Mouse (Mus musculus) left cerebral cortex, adult 9 months (tissue): ENCODE data around the gene Cort.
"Not testable (repeated sequence)": the region's sequence is repeated elsewhere in the genome, so short reads cannot be mapped to it uniquely, and the experiment has no call there.

Experiments
- DNase-seq, 2 experiments: peaks; one replicate each; pipeline ENCODE4 v3.0.0; 2022; ENCODE audit warnings: low spot score in 2 of 2

Gene Cort

DNA sequence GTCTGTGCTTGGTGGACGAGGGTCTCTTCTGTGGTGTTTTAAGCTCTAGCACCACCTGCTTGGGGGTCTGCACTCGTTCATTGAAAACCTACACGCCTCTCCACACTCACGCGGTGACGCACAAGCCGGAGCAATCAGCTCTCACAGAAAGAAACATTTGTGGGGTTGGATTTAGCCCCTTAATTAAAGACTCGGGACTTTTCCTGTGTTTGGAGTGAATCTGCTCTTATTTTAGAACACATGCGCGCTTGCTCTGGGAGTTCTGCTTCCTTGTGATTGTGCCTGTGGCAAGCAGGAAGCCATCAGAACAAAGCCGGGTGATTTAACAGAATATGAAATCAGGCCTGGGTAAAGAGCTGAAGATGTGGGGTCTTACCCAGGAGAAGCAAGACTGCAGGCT, at the start of gene Cort:
TSS of gene Cort (minus strand) at position 101 of the 400 bp plus-strand sequence.
- no peak for DNase-seq

GRCm38 (mm10) chr4:149173661-149174060, 47.1 kb upstream of the Cort start:
- DNase-seq = no peak

GRCm38 (mm10) chr4:149172666-149173065, 46.1 kb upstream of the Cort start:
- DNase-seq = no peak

DNA sequence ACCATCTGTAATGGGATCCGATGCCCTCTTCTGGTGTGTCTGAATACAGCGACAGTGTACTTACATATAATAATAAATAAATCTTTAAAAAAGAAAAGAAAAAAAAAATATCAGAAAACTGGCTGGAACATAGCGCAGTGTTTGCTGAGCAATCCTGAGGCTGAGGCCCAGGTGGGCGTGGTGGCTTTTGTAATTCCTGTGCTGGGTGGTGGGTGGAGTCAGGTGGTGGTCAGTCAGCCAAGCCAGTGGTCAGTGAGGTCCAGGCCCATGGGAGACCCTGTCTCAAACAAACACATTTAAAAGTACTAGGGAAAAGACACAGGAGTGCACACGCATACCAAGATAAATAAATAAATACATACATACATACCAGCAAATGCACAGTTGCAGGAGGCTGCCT, 45.5 kb upstream of the Cort start:
- DNase-seq = no peak

DNA sequence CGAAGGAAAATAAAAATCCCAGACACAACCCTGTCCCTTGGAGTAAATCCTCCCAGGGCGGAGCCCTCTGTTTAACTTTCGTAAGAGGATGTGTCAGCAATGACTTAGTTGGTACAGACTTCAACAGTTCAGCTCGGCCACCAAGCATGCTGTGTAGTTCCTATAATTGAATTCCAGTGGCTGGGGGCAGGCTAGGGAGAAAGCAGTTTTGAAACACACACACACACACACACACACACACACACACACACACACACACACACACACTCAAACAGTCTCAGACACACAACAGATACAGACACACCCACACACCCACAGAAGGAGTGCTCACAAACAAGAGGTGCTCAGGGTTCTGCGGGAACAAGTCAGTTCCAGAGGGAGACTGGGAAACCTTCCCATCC, 45.0 kb upstream of the Cort start:
- DNase-seq = no peak

- no peak for DNase-seq
These were observed 43.9 kb upstream of the Cort start for GRCm38 (mm10) chr4:149170394-149170931.

GRCm38 (mm10) chr4:149169926-149170325, 43.4 kb upstream of the Cort start:
- not testable (repeated sequence) for DNase-seq

GRCm38 (mm10) chr4:149168016-149168415, 41.5 kb upstream of the Cort start:
- no peak for DNase-seq

GRCm38 (mm10) chr4:149166957-149167611, 40.5 kb upstream of the Cort start:
- no peak for DNase-seq

DNA sequence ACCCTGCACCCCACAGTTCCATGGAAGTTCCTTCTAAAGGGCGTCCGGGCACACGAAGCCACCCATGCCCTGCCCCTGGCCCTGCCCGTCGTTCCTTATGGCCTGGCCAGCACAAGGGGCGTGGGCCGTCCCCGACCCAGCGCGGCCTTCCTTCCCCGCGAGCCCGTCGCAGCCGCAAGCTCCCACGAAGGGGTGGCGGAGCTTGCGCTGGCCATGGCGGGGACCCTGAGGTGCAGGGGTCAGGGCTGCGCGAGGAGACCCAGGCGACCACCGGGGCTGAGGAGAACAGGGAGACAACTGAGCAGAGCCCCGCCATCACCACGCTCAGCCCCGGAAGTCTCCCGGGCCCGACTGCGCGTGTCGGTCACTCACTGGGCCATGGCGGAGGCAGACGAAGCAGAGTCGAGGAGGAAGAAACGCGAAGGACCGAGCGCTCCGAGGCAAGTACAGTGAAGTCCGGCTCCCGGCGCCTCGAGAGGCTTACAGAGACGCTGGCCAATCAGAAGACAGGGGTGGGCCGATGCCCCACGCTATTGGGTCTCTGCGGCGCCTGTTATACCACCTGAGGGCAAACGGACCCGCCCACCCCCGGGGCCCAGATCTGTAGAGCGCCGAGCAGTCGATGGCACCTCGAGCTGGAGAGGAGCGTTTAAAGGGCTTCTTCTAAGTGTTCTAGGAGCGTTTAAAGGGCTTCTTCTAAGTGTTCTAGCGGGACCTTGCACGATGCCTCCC, 39.8 kb upstream of the Cort start, which contains the start of gene Pgd:
TSS of gene Pgd (minus strand) at position 557 of the 732 bp plus-strand sequence.
- DNase-seq = peak; percentile 91 to 98

DNA sequence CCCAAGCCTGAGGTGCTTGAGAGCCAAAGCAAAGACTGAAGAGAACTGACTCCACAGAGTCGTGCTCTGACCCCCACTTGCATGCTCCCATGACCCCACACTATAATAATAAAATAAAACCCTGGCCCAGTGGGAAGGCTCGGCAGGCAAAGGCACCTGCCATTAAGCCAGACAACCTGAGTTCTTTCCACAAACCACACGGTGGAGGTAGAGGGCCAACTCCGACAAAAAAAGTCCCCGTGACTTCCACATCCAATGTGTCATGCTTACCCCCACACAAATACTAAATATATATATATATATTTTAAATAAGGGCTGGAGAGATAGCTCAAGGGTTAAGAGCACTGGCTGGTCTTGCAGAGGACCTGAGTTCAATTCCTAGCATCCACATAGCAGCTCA, 37.6 kb upstream of the Cort start:
- DNase-seq = no peak

GRCm38 (mm10) chr4:149163196-149163595, 36.6 kb upstream of the Cort start:
- no peak for DNase-seq

GRCm38 (mm10) chr4:149161166-149161565, 34.6 kb upstream of the Cort start:
- DNase-seq = no peak

GRCm38 (mm10) chr4:149159891-149160290, 33.3 kb upstream of the Cort start:
- no peak for DNase-seq

DNA sequence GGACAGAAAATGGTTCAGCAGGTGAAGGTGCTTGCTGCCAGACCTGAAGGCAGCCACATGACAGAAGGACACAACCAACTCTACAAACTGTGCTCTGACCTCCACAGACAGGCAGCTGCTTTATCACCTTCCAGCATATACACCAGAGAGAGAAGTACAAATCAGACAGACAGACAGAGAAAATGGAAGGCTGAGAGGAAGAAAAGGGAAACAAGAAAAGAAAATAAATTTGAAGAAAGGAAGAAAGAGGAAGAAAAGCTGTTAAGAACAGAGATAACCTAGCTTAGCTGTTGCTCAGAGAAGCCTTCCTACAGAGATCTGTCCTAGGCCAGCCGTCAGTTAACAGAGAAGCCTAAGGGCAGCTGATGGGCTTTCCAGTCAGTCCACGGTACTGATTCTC, 32.6 kb upstream of the Cort start:
- no peak for DNase-seq

- no peak for DNase-seq
These were observed 30.9 kb upstream of the Cort start for GRCm38 (mm10) chr4:149157415-149157973.

DNA sequence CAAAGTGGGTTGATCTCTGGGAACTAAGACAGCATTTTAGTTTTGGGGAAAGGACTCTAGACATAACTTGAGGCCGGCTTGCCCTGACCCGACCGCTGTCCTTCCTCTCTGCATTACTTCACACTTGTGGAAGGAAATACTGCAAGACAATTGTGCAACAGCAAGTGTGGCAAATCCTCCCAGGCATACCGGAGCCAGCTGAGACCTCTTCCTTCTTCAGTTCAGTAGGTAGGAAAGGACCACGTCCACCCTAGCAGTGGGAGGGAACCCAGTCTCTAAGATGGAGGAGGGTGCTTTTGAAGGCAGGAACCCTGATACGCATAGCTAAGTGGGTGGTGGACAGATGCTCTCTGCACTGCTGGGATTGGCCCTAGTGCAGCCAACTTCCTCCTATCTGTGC, 29.1 kb upstream of the Cort start:
- no peak for DNase-seq

- no peak for DNase-seq
These were observed 28.3 kb upstream of the Cort start for GRCm38 (mm10) chr4:149154859-149155258.

GRCm38 (mm10) chr4:149150721-149151120, 24.2 kb upstream of the Cort start:
- DNase-seq = no peak

GRCm38 (mm10) chr4:149150256-149150655, 23.7 kb upstream of the Cort start:
- DNase-seq = no peak

- DNase-seq = no peak
These were observed 23.0 kb upstream of the Cort start for GRCm38 (mm10) chr4:149149611-149150010.

DNA sequence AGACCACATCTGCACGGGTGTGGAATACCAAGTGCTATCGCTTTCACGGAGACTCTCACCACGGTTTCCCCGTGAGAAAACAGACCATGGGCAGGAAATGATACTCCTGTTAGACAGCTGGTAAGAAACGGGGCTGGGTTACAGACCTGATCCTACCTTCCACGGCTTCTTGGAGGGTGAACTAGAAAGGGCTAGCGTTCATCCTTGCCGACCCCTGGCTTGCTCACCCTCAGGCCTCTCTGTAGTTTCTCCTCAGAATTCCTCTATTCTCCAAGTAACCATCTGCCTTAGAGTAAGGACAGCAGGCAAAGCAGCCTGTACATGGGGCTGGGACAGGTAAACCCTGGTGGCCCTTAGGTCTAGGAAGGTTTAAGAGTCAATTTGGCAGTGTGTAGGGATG, 22.6 kb upstream of the Cort start:
- no peak for DNase-seq

DNA sequence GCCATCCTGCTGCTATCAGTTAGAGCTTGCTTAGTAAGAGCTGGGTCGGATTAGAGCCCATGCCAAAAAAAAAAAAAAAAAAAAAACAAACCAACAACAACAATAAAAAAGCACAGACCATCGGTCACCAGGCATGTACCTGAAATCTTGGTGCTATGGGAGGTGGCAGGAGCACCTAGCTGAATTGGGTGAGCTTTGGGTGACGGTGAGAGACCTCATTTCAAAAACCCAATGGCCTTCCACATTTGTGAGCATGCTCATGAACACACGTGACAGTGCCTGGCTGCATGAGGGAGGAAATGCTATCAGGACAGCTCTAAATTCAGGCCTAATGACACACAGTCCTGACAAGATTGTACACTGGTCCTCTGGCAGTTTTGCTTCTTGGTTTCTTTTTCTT, 21.5 kb upstream of the Cort start:
- DNase-seq = no peak
